Mouse (Mus musculus) heart, adult 2 months (tissue): ENCODE data around the gene Tiam1. TPM values are rescaled to one million over a fixed set of nuclear protein-coding genes. Genes with fewer than 3 reads are reported as not detected.

ENCODE experiments used
- DNase-seq, 2 experiments: peaks; one replicate each; pipeline ENCODE4 v3.0.0; 2021
- H3K27ac ChIP-seq: fragments of 200-600 bp; 2 replicates; pipeline ENCODE4 v1.8.1; 2022
- H3K27me3 ChIP-seq: fragments of 200-500 bp; 2 replicates; pipeline ENCODE4 v1.6.1; 2012; ENCODE audit warnings: mild to moderate bottlenecking, low read length, inconsistent platforms, mixed read lengths; ENCODE audit not compliant: control insufficient read depth, insufficient read depth
- H3K36me3 ChIP-seq: fragments of 200-500 bp; 2 replicates; pipeline ENCODE4 v1.6.1; 2012; ENCODE audit warnings: low read length, inconsistent platforms; ENCODE audit not compliant: control insufficient read depth, insufficient read depth
- H3K4me1 ChIP-seq: fragments of 200-500 bp; 2 replicates; pipeline ENCODE4 v1.6.1; 2011; ENCODE audit warnings: low read length; ENCODE audit not compliant: control insufficient read depth, insufficient read depth
- H3K4me3 ChIP-seq: fragments of 200-600 bp; 2 replicates; pipeline ENCODE4 v1.8.1; 2022
- H3K79me2 ChIP-seq: fragments of 200-500 bp; replicated peaks from 2 replicates; pipeline ENCODE4 v1.6.1; 2012; ENCODE audit warnings: mild to moderate bottlenecking, inconsistent platforms, low read length, moderate library complexity, mixed read lengths; ENCODE audit not compliant: control insufficient read depth, insufficient read depth
- H3K9ac ChIP-seq: fragments of 200-500 bp; 2 replicates; pipeline ENCODE4 v1.6.1; 2012; ENCODE audit warnings: low read depth, mild to moderate bottlenecking, control low read depth, inconsistent platforms, low read length, mixed read lengths
- CTCF ChIP-seq: fragments of 200-600 bp; IDR thresholded peaks from 2 replicates; pipeline ENCODE4 v1.8.1; 2022; ENCODE audit warnings: antibody characterized with exemption, mild to moderate bottlenecking, moderate library complexity
- EP300 ChIP-seq: fragments of 200-500 bp; IDR thresholded peaks from 2 replicates; pipeline ENCODE4 v1.6.1; 2011; ENCODE audit warnings: low read depth, low read length, control low read depth; ENCODE audit not compliant: insufficient read depth
- POLR2A ChIP-seq: fragments of 200-500 bp; IDR thresholded peaks from 2 replicates; pipeline ENCODE4 v1.6.1; 2011; ENCODE audit warnings: mild to moderate bottlenecking, low read depth, low read length, control low read depth; ENCODE audit not compliant: insufficient read depth
- WGBS: fragments of 180-500 bp; shearing (Covaris S2); methylation state at CpG from one replicate; pipeline ENCODE4 v1.1.7; 2018; 5-methylcytosine and 5-hydroxymethylcytosine counted together
- intact Hi-C: fragments of 180-260 bp; cut with DNase I; formaldehyde crosslinking; loops from one replicate; pipeline ENCODE4 v1.15.1; 2025
- polyA plus RNA-seq: library from polyadenylated mRNA; depleted of rRNA; stranded (reverse); fragments of >200 nt; gene quantifications from 2 replicates; pipeline ENCODE4 v1.2.3, GENCODE M21; 2012
- total RNA-seq, 2 experiments: library from RNA; stranded (reverse); gene quantifications; 2 replicates each; pipeline ENCODE4 v1.2.3; 2021

The Tiam1 gene
- total and polyA plus RNA-seq, 3 experiments: 2.3 to 7.9 (median 4.4) TPM

GRCm38 (mm10) chr16:89777450-89777849 lies 366.1 kb downstream of the Tiam1 start:
- no peak overlapping the region for H3K27ac ChIP-seq
- intact Hi-C loops: no loop called here
- no peak overlapping the region for H3K9ac ChIP-seq
- no peak overlapping the region for H3K4me3 ChIP-seq
- no peaks in the 10 kb centered on the region for H3K36me3 ChIP-seq
- WGBS: 91% methylated on average over 2 of the region's 2 CpGs
- DNase-seq: no peak
- no peaks in the 10 kb centered on the region for H3K79me2 ChIP-seq
- H3K27me3 ChIP-seq: no peaks in the 10 kb centered on the region
- TF ChIP-seq POLR2A: no peak
- no peak for TF ChIP-seq EP300
- no peak for TF ChIP-seq CTCF
- no peaks in the 10 kb centered on the region for H3K4me1 ChIP-seq

GRCm38 (mm10) chr16:89774553-89774913 lies 369.0 kb downstream of the Tiam1 start:
- no peaks in the 10 kb centered on the region for H3K27me3 ChIP-seq
- H3K4me3 ChIP-seq: no peak overlapping the region
- H3K4me1 ChIP-seq: no peaks in the 10 kb centered on the region
- no peak for DNase-seq
- H3K27ac ChIP-seq: no peak overlapping the region
- H3K9ac ChIP-seq: no peak overlapping the region
- WGBS: 33% methylated on average over 10 of the region's 10 CpGs
- H3K79me2 ChIP-seq: no peaks in the 10 kb centered on the region
- TF ChIP-seq EP300 (no peak), CTCF (no peak), POLR2A (no peak)
- H3K36me3 ChIP-seq: no peaks in the 10 kb centered on the region
- intact Hi-C loops: loop anchor here (1.0 kb wide), 3 partner anchors 57 to 412 kb away; no protein-coding TSS in a partner anchor

- no peaks in the 10 kb centered on the region for H3K4me1 ChIP-seq
- intact Hi-C loops: loop anchor here (1.0 kb wide), 3 partner anchors 57 to 412 kb away; no protein-coding TSS in a partner anchor
- H3K27me3 ChIP-seq: no peaks in the 10 kb centered on the region
- no peaks in the 10 kb centered on the region for H3K79me2 ChIP-seq
- H3K27ac ChIP-seq: no peak overlapping the region
- H3K4me3 ChIP-seq: peak overlapping the region; percentile 47
- no peaks in the 10 kb centered on the region for H3K36me3 ChIP-seq
- no peak overlapping the region for H3K9ac ChIP-seq
- DNase-seq: peak; percentile 81 to 85
- 8% methylated on average over 30 of the region's 30 CpGs for WGBS
- TF ChIP-seq EP300 (peak; percentile 85), CTCF (peak; percentile 74), POLR2A (no peak)
These were observed 369.7 kb downstream of the Tiam1 start for GRCm38 (mm10) chr16:89773657-89774552.

GRCm38 (mm10) chr16:89765919-89766318 lies 377.6 kb downstream of the Tiam1 start:
- Histone ChIP-seq H3K9ac (no peak overlapping the region), H3K4me1 (no peaks in the 10 kb centered on the region), H3K79me2 (no peaks in the 10 kb centered on the region), H3K27ac (no peak overlapping the region), H3K4me3 (no peak overlapping the region), H3K27me3 (no peaks in the 10 kb centered on the region), H3K36me3 (no peaks in the 10 kb centered on the region)
- no peak for DNase-seq
- intact Hi-C loops: loop anchor here (10.0 kb wide), 3 partner anchors 151 to 1371 kb away; no protein-coding TSS in a partner anchor
- TF ChIP-seq CTCF (no peak), POLR2A (no peak), EP300 (no peak)
- WGBS: 83% methylated on average over 11 of the region's 11 CpGs

- TF ChIP-seq CTCF (peak; percentile 81), EP300 (no peak)
- no peaks in the 10 kb centered on the region for H3K79me2 ChIP-seq
- intact Hi-C loops: loop anchor here (10.0 kb wide), 3 partner anchors 151 to 1371 kb away; no protein-coding TSS in a partner anchor
- no peak overlapping the region for H3K9ac ChIP-seq
- H3K4me3 ChIP-seq: no peak overlapping the region
- 11% methylated on average over 8 of the region's 8 CpGs for WGBS
- H3K36me3 ChIP-seq: no peaks in the 10 kb centered on the region
- no peak overlapping the region for H3K27ac ChIP-seq
- H3K4me1 ChIP-seq: no peaks in the 10 kb centered on the region
- no peaks in the 10 kb centered on the region for H3K27me3 ChIP-seq
- no peak for DNase-seq
These were observed 378.1 kb downstream of the Tiam1 start for GRCm38 (mm10) chr16:89765470-89765869.

GRCm38 (mm10) chr16:89763812-89764211 lies 379.8 kb downstream of the Tiam1 start:
- no peaks in the 10 kb centered on the region for H3K36me3 ChIP-seq
- TF ChIP-seq EP300: no peak
- TF ChIP-seq POLR2A: no peak
- no peak for TF ChIP-seq CTCF
- no peak overlapping the region for H3K9ac ChIP-seq
- 69% methylated on average over 2 of the region's 2 CpGs for WGBS
- no peak overlapping the region for H3K27ac ChIP-seq
- intact Hi-C loops: loop anchor here (10.0 kb wide), 3 partner anchors 149 to 1369 kb away; no protein-coding TSS in a partner anchor
- no peak for DNase-seq
- no peaks in the 10 kb centered on the region for H3K27me3 ChIP-seq
- no peaks in the 10 kb centered on the region for H3K79me2 ChIP-seq
- H3K4me3 ChIP-seq: no peak overlapping the region
- no peaks in the 10 kb centered on the region for H3K4me1 ChIP-seq
